Mouse (Mus musculus) intestine, embryonic 16.5 days (tissue): ENCODE measurements at regions not wholly inside any gene's neighbourhood (a gene's known extent, or its start where the extent isn't known, plus 50 kb on each side); places are given as distances from the start of the nearest gene placed in this dataset.

Experiments
- ATAC-seq: fragments of 200-750 bp; cut with Nextera tagmentation; 2 replicates; pipeline ENCODE4 v1.8.0; 2017; ENCODE audit warnings: moderate TSS enrichment, moderate library complexity
- H3K27ac ChIP-seq: fragments of 300-500 bp; sonication (generic); 2 replicates; pipeline ENCODE4 v1.5.1; 2014; ENCODE audit warnings: mild to moderate bottlenecking, low read length
- H3K27me3 ChIP-seq: fragments of 300-500 bp; sonication (generic); replicated peaks from 2 replicates; pipeline ENCODE4 v1.6.1; 2014; ENCODE audit warnings: low read length, control low read depth, mixed read lengths; ENCODE audit not compliant: control insufficient read depth, insufficient read depth
- H3K36me3 ChIP-seq: fragments of 300-500 bp; sonication (generic); 2 replicates; pipeline ENCODE4 v1.6.1; 2014; ENCODE audit warnings: low read length, control low read depth; ENCODE audit not compliant: control insufficient read depth, insufficient read depth
- H3K4me1 ChIP-seq: fragments of 300-500 bp; sonication (generic); 2 replicates; pipeline ENCODE4 v1.6.1; 2014; ENCODE audit warnings: low read length, control low read depth, mixed read lengths; ENCODE audit not compliant: control insufficient read depth, insufficient read depth
- H3K4me2 ChIP-seq: fragments of 300-500 bp; sonication (generic); 2 replicates; pipeline ENCODE4 v1.6.1; 2014; ENCODE audit warnings: low read depth, low read length, control low read depth
- H3K4me3 ChIP-seq: fragments of 300-500 bp; sonication (generic); 2 replicates; pipeline ENCODE4 v1.5.1; 2014; ENCODE audit warnings: mild to moderate bottlenecking, low read length
- H3K9ac ChIP-seq: fragments of 300-500 bp; sonication (generic); 2 replicates; pipeline ENCODE4 v1.6.1; 2014; ENCODE audit warnings: low read depth, low read length
- H3K9me3 ChIP-seq: fragments of 300-500 bp; sonication (generic); 2 replicates; pipeline ENCODE4 v1.6.1; 2016; ENCODE audit warnings: low read length, control low read depth; ENCODE audit not compliant: control insufficient read depth
- WGBS: fragments of 180-500 bp; shearing (Covaris S2); extraction: QIAGEN DNeasy Blood & Tissue Kit; methylation state at CpG from one replicate; pipeline ENCODE4 v1.1.7; 2014; 5-methylcytosine and 5-hydroxymethylcytosine counted together

DNA sequence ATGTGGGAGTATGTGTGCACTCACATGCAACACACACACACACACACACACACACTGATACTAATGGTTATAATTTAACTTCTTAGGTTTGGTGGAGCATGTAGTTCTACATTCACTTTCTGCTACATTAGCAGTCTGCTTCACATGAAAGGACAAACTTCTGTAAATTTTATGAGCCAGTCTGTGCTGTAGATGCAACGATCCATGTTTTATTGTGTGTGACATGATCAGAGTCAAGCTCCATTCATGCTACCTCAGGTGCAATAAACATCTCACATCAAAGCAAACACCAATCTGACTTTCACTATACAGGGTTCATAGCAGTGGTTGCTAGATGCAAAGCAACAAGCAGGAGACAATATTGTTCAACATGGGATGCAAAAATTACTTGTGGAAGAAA lies 235.5 kb downstream of the Fat4 start:
- Histone ChIP-seq H3K4me1 (no peaks in the 10 kb centered on the region), H3K9me3 (peaks cover 5% of the 10 kb centered on the region; the same call in 1 of the 2 replicates), H3K4me2 (no peak overlapping the region), H3K27ac (no peak overlapping the region), H3K27me3 (no peaks in the 10 kb centered on the region), H3K9ac (no peak overlapping the region), H3K36me3 (no peaks in the 10 kb centered on the region), H3K4me3 (no peak overlapping the region)
- WGBS = 67% methylated on average over 1 of the region's 1 CpGs
- ATAC-seq = no peak

DNA sequence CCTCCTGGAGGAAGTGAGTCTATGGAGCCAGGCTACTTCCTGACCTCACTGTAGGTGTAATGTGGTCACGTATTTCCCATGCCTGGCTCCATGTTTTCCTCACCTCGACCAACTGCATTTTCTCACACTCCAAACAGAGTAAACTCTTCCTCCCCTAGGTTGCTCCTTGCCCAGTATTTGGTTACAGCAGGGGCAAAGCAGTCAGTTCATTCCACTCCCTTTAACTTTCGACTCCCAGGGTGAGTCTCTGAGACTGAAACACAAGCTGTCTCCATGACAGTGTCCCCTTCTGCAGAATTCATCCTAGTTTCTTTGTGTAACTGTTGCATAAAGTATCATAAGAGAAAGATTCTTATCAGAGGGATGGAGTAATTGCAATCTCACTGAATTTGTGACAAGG lies 243.8 kb downstream of the Fat4 start:
- Histone ChIP-seq H3K4me3 (no peak overlapping the region), H3K4me2 (no peak overlapping the region), H3K27ac (no peak overlapping the region), H3K4me1 (no peaks in the 10 kb centered on the region), H3K9ac (no peak overlapping the region), H3K9me3 (peaks cover 5% of the 10 kb centered on the region; the same call in 1 of the 2 replicates), H3K27me3 (no peaks in the 10 kb centered on the region), H3K36me3 (no peaks in the 10 kb centered on the region)
- 83% methylated on average over 3 of the region's 3 CpGs for WGBS
- ATAC-seq = no peak

DNA sequence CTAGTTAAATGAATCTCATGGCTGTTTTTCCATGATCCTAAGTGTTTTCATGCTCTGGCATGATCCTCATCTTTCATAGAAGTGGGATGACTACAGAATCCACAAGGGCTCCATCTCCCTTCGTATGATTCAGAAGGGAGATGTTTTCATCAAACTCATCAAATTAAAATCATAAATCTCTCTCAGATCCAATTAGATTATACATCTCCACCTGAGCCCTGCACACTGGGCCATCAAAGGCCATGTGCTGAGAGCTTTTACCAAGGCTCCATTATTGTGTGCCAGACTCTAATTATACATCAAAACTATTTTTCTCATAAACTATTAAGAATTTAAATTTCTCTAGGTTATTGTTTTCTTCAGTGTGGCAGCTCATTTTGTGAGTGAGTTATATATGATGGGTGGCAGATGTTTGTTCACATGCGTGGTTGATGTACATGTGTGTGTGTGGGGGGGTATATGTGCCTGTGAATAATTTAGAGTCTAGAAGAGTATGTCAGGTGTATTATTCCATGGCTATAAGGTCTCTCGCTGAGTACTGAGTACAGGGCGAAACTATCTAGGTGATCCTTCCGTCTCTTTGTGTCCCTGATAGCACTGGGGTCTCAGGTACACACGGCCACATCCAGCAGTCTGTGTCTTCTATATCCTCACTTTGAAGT lies 278.4 kb downstream of the Fat4 start:
- ATAC-seq = no peak
- Histone ChIP-seq H3K27ac (no peak overlapping the region), H3K4me2 (no peak overlapping the region), H3K9ac (no peak overlapping the region), H3K9me3 (no peaks in the 10 kb centered on the region), H3K4me1 (no peaks in the 10 kb centered on the region), H3K4me3 (no peak overlapping the region), H3K27me3 (no peaks in the 10 kb centered on the region), H3K36me3 (no peaks in the 10 kb centered on the region)
- WGBS = 81% methylated on average over 6 of the region's 6 CpGs

DNA sequence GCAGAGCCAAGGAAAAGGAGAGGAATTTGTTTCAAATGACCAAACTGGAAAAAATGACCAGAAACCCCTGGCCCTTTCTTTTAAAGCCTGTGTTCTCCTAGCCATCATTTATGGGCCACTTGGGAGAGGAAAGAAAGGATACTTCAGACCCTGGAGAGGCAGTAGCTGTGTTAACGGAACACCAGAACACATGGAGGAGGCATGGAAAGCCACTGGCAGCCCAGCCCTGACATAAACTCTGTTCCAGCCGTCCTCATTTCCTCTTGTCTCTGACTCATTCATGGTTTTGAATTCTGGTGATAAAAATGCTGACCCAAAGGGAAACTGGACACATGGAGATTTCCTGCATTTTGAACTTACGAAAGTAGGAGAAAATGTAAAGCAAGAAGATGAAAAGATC lies 295.9 kb downstream of the Fat4 start:
- Histone ChIP-seq H3K9ac (no peak overlapping the region), H3K36me3 (no peaks in the 10 kb centered on the region), H3K4me1 (no peaks in the 10 kb centered on the region), H3K27me3 (no peaks in the 10 kb centered on the region), H3K9me3 (no peaks in the 10 kb centered on the region), H3K4me3 (no peak overlapping the region), H3K4me2 (no peak overlapping the region), H3K27ac (no peak overlapping the region)
- WGBS = 55% methylated on average over 3 of the region's 3 CpGs
- ATAC-seq = no peak

DNA sequence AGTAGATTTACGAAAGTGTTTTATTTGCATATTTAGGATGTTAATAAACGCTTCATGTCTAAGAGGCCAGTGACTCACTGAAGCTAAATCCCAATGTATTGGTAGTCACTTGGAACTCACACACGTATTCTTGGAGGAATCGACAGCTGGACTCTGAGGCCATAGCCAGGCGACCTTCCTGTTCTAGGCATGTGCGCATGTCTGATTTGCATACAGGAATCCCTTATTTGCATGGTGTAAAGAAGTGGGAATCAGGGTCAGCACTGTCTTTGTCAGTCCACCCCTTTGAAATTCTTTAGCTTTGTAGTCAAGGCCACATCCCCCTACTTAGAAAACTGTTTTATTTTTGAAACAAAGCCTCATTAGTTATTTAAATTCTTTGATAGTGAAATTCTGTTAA lies 308.4 kb downstream of the Fat4 start:
- H3K4me3 ChIP-seq = no peak overlapping the region
- WGBS = 85% methylated on average over 6 of the region's 6 CpGs
- no peaks in the 10 kb centered on the region for H3K27me3 ChIP-seq
- H3K4me2 ChIP-seq = no peak overlapping the region
- no peak overlapping the region for H3K27ac ChIP-seq
- H3K9me3 ChIP-seq = no peaks in the 10 kb centered on the region
- no peak overlapping the region for H3K9ac ChIP-seq
- no peaks in the 10 kb centered on the region for H3K4me1 ChIP-seq
- ATAC-seq = no peak
- no peaks in the 10 kb centered on the region for H3K36me3 ChIP-seq

DNA sequence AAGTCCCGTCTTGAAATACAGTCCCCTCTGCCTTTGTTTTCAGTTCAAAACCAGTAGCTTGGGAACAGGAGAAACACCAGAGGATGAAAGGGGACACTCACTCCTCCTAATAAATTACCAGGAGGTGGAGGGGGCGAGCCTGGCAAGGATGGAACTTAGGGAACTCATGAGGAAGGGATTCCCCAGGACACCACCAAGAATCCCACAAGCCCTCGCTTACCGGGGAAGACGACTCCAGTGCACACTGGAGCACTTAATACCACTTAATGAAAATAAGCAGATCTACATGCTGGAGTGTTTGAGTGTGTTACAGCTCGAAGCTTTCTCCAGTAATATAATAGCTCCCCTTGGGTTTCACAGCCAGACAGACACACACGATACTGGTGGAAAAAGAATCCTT lies 315.9 kb downstream of the Fat4 start:
- ATAC-seq = no peak
- Histone ChIP-seq H3K4me2 (no peak overlapping the region), H3K36me3 (no peaks in the 10 kb centered on the region), H3K9ac (no peak overlapping the region), H3K27me3 (no peaks in the 10 kb centered on the region), H3K4me3 (no peak overlapping the region), H3K27ac (no peak overlapping the region), H3K4me1 (no peaks in the 10 kb centered on the region), H3K9me3 (no peaks in the 10 kb centered on the region)
- WGBS = 63% methylated on average over 7 of the region's 7 CpGs

DNA sequence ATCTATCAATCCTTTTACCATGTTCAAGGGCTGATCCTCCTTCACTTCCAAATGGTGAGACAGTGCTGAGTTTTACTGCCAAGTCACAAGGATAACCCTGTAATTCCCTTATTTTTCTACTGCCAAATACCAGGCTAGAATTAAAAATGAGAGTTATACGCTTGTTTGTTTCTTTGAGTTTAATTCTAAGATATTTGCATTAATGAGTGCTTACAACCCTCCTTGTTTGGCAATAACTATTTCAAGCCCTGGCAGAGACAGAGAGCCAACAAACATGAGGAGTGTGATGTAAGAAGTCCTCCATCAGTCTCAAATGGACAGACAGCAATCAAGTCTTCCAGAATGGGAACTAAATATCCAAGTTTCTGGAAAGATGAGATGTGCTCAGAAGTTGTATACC lies 321.9 kb downstream of the Fat4 start:
- H3K9ac ChIP-seq = no peak overlapping the region
- 93% methylated on average over 1 of the region's 1 CpGs for WGBS
- no peak overlapping the region for H3K4me3 ChIP-seq
- ATAC-seq = no peak
- H3K27me3 ChIP-seq = no peaks in the 10 kb centered on the region
- H3K4me2 ChIP-seq = no peak overlapping the region
- H3K9me3 ChIP-seq = no peaks in the 10 kb centered on the region
- no peaks in the 10 kb centered on the region for H3K4me1 ChIP-seq
- H3K36me3 ChIP-seq = no peaks in the 10 kb centered on the region
- no peak overlapping the region for H3K27ac ChIP-seq

DNA sequence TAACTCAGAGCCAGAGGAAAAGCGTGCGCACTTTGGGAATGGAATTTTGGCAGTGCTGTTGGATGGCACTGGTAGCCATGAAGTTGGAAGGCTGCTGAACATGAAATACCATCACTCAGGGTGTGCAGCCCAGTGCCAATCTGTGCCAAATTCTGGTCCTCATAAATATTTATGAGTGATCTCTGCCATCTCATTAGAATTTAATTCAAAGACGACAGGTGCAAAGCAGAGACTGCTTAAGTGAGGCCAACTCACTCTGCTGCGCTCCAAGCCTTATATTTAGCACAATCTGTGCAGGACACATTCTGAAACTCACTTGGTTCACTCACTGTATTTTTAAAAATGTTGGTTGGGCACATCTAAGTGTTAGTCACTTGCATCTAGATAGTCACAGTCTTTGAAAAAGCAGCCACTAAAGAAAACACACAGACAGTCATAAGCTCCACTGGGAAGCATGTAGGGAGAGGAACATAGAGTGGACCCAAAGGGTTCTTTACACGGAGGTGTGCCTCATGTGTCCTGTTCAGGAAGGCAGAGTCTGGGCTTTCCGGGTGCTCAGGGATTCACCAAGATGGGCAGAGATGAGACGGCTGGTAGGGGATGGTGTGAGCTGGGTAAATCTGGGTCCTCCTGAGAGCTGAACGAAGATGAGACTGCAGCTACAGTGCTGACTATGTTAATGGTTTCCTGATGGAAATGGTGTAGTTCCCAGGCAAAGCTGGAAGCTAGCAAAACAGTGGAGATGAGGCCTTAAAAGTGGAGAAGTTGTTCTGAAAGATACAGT lies 322.8 kb downstream of the Fat4 start:
- Histone ChIP-seq H3K36me3 (no peaks in the 10 kb centered on the region), H3K27ac (no peak overlapping the region)

DNA sequence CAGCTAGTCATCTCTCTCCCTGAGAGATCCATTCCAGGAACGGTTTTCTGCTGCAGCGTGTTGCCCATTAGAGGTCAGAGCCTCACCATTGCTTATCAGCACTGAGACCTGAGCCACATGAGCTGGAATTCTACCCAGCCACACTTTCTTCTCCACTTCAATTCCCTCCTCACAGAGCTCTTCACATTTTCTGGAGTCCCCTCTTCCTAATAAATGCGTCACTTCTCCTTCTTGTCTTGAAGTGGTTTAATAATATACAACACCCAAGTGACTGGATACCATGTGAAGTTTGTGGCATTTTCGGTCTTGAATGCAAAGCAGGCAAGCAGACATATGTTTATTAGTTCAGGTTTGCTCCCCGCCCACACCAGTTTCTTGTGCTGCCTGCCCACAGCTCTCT lies 324.9 kb downstream of the Fat4 start:
- Histone ChIP-seq H3K4me3 (no peak overlapping the region), H3K4me1 (no peaks in the 10 kb centered on the region), H3K27me3 (no peaks in the 10 kb centered on the region), H3K9ac (no peak overlapping the region), H3K27ac (no peak overlapping the region), H3K4me2 (no peak overlapping the region), H3K9me3 (no peaks in the 10 kb centered on the region), H3K36me3 (no peaks in the 10 kb centered on the region)
- WGBS = 57% methylated on average over 5 of the region's 5 CpGs
- ATAC-seq = no peak

More for the DNA sequence above, 322.8 kb downstream of the Fat4 start:
- Histone ChIP-seq H3K4me1 (no peaks in the 10 kb centered on the region), H3K4me2 (no peak overlapping the region), H3K27me3 (no peaks in the 10 kb centered on the region), H3K9ac (no peak overlapping the region), H3K9me3 (no peaks in the 10 kb centered on the region), H3K4me3 (no peak overlapping the region)
- 82% methylated on average over 8 of the region's 8 CpGs for WGBS
- no peak for ATAC-seq
